Mouse (Mus musculus): ENCODE data around the gene Patz1.
A peak's percentile ranks its signal among the peaks of the same experiment; 100 is the strongest.

DNA sequence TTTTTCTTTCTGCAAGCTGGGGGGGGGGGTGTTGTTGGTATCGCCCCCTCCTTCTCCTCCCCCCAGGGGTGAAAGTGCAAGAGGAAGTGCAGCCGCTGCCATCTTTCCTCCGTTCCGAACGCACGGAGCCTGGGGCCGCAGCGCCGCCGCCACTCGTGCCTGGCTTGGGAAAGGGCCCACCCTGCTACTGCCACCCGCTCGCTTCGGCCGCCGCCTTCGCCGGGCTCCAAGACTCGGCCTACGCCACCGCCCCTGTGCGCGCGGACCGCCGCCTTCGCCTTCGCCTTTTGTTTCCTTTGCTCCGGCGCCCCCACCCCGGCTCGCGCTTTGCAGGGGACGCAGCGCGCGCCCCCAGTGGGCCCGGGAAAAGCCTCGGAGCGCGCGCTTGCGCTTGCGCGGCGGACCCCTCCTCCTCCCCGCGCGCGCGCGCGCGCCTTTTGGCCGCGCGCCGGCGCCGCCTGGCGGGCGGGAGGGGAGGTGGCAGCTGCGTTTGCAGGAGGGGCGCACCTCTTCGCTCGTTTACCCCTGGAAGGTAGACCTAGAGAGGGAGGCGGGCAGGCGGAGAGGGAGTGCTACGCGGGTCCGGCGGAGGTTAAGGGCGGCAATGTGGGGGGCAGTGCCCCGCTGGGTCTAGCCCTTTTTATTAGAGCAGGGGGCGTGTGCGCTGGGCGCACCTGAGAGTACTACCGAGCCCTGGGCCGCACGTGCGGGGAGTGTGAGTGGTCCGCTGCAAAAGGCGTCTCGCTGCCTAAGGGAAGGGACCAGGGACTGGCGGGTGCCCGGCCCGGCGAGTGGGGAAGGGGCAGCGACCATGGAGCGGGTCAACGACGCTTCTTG lies 1.3 kb downstream of the Patz1 start:
- TF ChIP-seq POLR2A (IDR thresholded peaks at IDR 0.05; ENCODE audit: borderline replicate concordance, insufficient read depth, low read length) = peak; percentile 55
- TF ChIP-seq CTCF (IDR thresholded peaks at IDR 0.05; ENCODE audit: borderline replicate concordance, insufficient read depth, low read depth, low read length) = peak; percentile 57

Data from cerebellum, adult 2 months (tissue).